Mouse (Mus musculus): ENCODE data around the gene Polr3h. TPM values are rescaled to one million over a fixed set of nuclear protein-coding genes. Genes with fewer than 3 reads are reported as not detected.

The Polr3h gene
- polyA plus RNA-seq, 1 experiment from 2014 or later, result 157 TPM

DNA sequence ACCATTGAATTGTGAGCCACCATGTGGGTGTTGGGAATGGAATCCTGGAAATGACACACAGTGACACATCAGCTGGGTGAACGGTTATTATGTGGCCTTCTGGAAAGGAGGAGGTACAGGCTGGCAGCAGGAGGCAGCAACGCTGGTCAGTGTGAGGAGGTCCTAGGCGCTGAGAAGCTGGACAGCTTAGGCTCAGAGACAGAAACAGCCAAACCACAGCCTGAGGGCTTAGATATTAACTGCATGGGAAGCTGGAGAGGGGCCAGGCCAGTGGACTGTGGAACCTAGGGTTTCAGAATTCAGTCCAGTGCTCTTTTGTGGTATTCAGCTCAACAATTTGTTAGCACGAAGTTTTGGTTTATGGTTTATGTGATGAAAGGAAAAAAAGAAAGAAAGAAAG, 1.7 kb upstream of the Polr3h start:
- Histone ChIP-seq H3K27me3 (ENCODE audit: control insufficient read depth, insufficient read depth, low read length) (no peaks in the 10 kb centered on the region), H3K27ac (ENCODE audit: low read length) (peak overlapping the region; percentile 18; the same call in 1 of the 2 replicates), H3K4me2 (ENCODE audit: low read depth, low read length) (no peak overlapping the region), H3K4me3 (ENCODE audit: low read length) (no peak overlapping the region), H3K4me1 (ENCODE audit: control insufficient read depth, insufficient read depth, low read length) (peaks cover 15% of the 10 kb centered on the region), H3K36me3 (ENCODE audit: control insufficient read depth, insufficient read depth) (no peaks in the 10 kb centered on the region), H3K9ac (ENCODE audit: low read length) (no peak overlapping the region), H3K9me3 (replicated peaks; ENCODE audit: control insufficient read depth, low read length) (no peaks in the 10 kb centered on the region)
- WGBS, result 39% methylated on average over 4 of the region's 4 CpGs
- no peak for ATAC-seq (replicated peaks; ENCODE audit: extremely low read depth, insufficient read depth, low FRiP score)

DNA sequence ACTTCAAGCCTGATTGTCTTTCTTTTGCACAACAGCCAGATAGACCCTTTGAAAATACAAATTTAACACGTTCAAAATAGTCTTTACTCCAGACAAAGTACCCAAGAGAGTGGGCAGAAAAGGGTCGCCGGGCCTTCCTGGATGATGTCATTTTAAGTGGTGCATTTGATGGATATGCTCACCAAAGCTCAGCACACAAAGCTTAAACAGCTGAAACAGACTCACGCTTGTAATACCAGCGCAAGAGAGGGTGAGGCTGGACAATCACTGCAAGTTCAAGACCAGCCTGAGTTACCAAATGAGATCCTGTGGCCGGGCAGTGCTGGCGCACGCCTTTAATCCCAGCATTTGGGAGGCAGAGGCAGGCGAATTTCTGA, 394 bp upstream of the Polr3h start:
- no peak overlapping the region for H3K9ac ChIP-seq (ENCODE audit: low read length)
- no peaks in the 10 kb centered on the region for H3K36me3 ChIP-seq (ENCODE audit: control insufficient read depth, insufficient read depth)
- H3K27me3 ChIP-seq (ENCODE audit: control insufficient read depth, insufficient read depth, low read length), result no peaks in the 10 kb centered on the region
- H3K4me1 ChIP-seq (ENCODE audit: control insufficient read depth, insufficient read depth, low read length), result peaks cover 15% of the 10 kb centered on the region
- 34% methylated on average over 9 of the region's 9 CpGs for WGBS
- peak overlapping the region; percentile 96 for H3K4me2 ChIP-seq (ENCODE audit: low read depth, low read length)
- peak; percentile 3; the same call in 1 of the 2 replicates for ATAC-seq (replicated peaks; ENCODE audit: extremely low read depth, insufficient read depth, low FRiP score)
- no peak overlapping the region for H3K27ac ChIP-seq (ENCODE audit: low read length)
- H3K4me3 ChIP-seq (ENCODE audit: low read length), result peak overlapping the region; percentile 26
- no peaks in the 10 kb centered on the region for H3K9me3 ChIP-seq (replicated peaks; ENCODE audit: control insufficient read depth, low read length)

DNA sequence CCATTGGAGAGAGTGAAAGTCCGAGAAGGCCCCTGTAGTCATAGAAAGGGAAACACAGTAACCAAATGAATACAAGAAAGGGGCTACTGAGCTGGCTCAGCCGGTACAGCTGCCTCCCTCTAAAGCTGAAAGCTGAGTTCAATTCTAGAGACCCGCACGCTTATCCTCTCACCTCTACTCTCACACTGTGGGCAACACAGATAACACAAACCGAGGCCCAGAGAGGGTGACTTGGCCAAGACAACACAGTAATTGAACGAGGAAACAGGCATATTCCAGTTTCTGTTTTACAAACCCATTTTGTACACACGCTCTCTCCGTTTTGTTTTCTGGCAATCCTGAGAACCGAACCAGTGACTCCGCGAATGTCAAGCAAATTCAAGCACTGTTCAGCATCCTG, 1.1 kb downstream of the Polr3h start:
- Histone ChIP-seq H3K4me1 (ENCODE audit: control insufficient read depth, insufficient read depth, low read length) (peaks cover 15% of the 10 kb centered on the region), H3K27me3 (ENCODE audit: control insufficient read depth, insufficient read depth, low read length) (no peaks in the 10 kb centered on the region), H3K36me3 (ENCODE audit: control insufficient read depth, insufficient read depth) (no peaks in the 10 kb centered on the region), H3K27ac (ENCODE audit: low read length) (no peak overlapping the region), H3K9ac (ENCODE audit: low read length) (peak overlapping the region; percentile 71), H3K4me3 (ENCODE audit: low read length) (peak overlapping the region; percentile 63), H3K9me3 (replicated peaks; ENCODE audit: control insufficient read depth, low read length) (no peaks in the 10 kb centered on the region), H3K4me2 (ENCODE audit: low read depth, low read length) (peak overlapping the region; percentile 96)
- WGBS, result 84% methylated on average over 11 of the region's 11 CpGs
- ATAC-seq (replicated peaks; ENCODE audit: extremely low read depth, insufficient read depth, low FRiP score), result no peak

DNA sequence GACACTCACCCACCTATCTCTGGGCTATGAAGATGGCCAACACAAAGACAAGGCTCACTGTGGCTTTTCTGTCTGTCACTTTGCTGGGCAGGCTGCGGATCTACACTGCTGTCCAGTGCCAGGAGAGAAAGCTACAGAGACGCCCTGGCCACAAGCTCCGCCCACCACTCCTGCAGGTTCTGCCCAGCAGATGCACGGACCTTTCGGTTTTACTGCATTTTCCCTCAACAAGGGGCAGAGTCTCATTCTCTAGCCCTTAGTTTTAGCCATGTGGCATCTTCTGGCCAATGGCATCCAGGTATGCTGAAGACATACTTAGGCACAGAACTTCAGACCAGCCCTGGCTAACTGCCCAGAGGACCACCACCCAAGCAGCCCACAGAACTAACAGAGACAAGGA, 4.8 kb downstream of the Polr3h start:
- Histone ChIP-seq H3K36me3 (ENCODE audit: control insufficient read depth, insufficient read depth) (no peaks in the 10 kb centered on the region), H3K4me2 (ENCODE audit: low read depth, low read length) (no peak overlapping the region)
- 70% methylated on average over 5 of the region's 5 CpGs for WGBS

DNA sequence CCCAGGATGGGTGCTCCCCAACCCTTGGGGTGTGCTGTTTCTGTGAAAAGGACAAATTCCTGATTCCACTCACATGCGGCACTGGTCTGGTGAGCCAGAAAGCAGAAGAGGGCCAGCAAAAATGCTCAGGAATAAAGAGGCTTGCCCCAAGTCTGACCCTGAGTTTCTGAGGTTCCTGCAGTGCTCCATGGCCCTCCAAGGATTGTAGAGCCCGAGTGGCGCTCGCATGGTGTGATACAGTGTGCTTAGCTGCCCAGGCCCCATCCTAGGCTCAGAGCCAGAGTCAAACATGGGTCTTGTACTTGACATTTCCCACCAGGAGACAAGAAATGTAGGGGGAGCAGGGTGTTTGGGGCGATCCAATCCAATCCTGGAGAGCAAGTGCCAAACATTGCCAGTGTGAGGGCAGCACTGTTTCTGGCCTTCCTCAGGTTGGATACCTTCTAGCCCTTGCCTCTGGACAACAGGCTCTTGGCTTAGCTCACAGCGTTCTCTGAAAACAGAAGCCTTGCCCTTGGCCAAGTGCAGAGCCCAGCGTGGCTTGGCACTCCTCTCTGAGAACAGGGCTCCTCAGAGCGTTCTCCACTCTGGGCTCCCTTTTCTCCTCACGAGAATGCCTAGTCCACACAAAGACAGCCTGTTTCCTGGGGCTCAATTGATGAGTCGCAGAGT, 5.4 kb downstream of the Polr3h start:
- no peaks in the 10 kb centered on the region for H3K9me3 ChIP-seq (replicated peaks; ENCODE audit: control insufficient read depth, low read length)
- no peak for ATAC-seq (replicated peaks; ENCODE audit: extremely low read depth, insufficient read depth, low FRiP score)
- H3K4me2 ChIP-seq (ENCODE audit: low read depth, low read length), result no peak overlapping the region
- H3K4me1 ChIP-seq (ENCODE audit: control insufficient read depth, insufficient read depth, low read length), result peaks cover 9% of the 10 kb centered on the region
- 77% methylated on average over 10 of the region's 10 CpGs for WGBS
- H3K27ac ChIP-seq (ENCODE audit: low read length), result no peak overlapping the region
- peaks cover 3% of the 10 kb centered on the region for H3K36me3 ChIP-seq (ENCODE audit: control insufficient read depth, insufficient read depth)
- no peak overlapping the region for H3K9ac ChIP-seq (ENCODE audit: low read length)
- H3K27me3 ChIP-seq (ENCODE audit: control insufficient read depth, insufficient read depth, low read length), result no peaks in the 10 kb centered on the region
- no peak overlapping the region for H3K4me3 ChIP-seq (ENCODE audit: low read length)

More for the DNA sequence above, 4.8 kb downstream of the Polr3h start:
- no peaks in the 10 kb centered on the region for H3K27me3 ChIP-seq (ENCODE audit: control insufficient read depth, insufficient read depth, low read length)
- H3K27ac ChIP-seq (ENCODE audit: low read length), result no peak overlapping the region
- no peak overlapping the region for H3K9ac ChIP-seq (ENCODE audit: low read length)
- no peak for ATAC-seq (replicated peaks; ENCODE audit: extremely low read depth, insufficient read depth, low FRiP score)
- no peaks in the 10 kb centered on the region for H3K9me3 ChIP-seq (replicated peaks; ENCODE audit: control insufficient read depth, low read length)
- peaks cover 9% of the 10 kb centered on the region for H3K4me1 ChIP-seq (ENCODE audit: control insufficient read depth, insufficient read depth, low read length)
- no peak overlapping the region for H3K4me3 ChIP-seq (ENCODE audit: low read length)

DNA sequence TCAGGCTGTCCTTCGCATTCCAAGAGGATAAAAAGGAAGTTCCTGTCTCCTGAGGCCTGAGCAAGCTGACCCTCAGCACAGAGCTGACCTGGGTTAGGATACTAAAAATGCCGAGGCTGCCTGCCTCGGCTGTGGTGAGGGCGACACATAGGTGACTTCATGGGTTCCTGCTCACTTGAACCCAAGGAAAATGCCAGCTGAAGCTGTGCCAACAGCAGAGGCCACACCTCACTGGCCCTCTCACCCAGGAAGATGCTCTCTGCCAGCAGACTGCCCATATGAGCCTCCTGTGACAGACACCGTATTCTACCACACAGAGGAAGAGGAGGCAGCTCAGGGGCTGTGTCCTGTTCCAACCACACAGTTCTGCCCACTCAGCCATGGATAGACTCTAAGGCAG, 7.0 kb downstream of the Polr3h start:
- H3K4me1 ChIP-seq (ENCODE audit: control insufficient read depth, insufficient read depth, low read length), result no peaks in the 10 kb centered on the region
- no peak for ATAC-seq (replicated peaks; ENCODE audit: extremely low read depth, insufficient read depth, low FRiP score)
- H3K4me3 ChIP-seq (ENCODE audit: low read length), result no peak overlapping the region
- H3K27ac ChIP-seq (ENCODE audit: low read length), result no peak overlapping the region
- H3K36me3 ChIP-seq (ENCODE audit: control insufficient read depth, insufficient read depth), result peaks cover 10% of the 10 kb centered on the region
- no peak overlapping the region for H3K4me2 ChIP-seq (ENCODE audit: low read depth, low read length)
- 73% methylated on average over 5 of the region's 5 CpGs for WGBS
- no peaks in the 10 kb centered on the region for H3K9me3 ChIP-seq (replicated peaks; ENCODE audit: control insufficient read depth, low read length)
- H3K27me3 ChIP-seq (ENCODE audit: control insufficient read depth, insufficient read depth, low read length), result no peaks in the 10 kb centered on the region
- no peak overlapping the region for H3K9ac ChIP-seq (ENCODE audit: low read length)

DNA sequence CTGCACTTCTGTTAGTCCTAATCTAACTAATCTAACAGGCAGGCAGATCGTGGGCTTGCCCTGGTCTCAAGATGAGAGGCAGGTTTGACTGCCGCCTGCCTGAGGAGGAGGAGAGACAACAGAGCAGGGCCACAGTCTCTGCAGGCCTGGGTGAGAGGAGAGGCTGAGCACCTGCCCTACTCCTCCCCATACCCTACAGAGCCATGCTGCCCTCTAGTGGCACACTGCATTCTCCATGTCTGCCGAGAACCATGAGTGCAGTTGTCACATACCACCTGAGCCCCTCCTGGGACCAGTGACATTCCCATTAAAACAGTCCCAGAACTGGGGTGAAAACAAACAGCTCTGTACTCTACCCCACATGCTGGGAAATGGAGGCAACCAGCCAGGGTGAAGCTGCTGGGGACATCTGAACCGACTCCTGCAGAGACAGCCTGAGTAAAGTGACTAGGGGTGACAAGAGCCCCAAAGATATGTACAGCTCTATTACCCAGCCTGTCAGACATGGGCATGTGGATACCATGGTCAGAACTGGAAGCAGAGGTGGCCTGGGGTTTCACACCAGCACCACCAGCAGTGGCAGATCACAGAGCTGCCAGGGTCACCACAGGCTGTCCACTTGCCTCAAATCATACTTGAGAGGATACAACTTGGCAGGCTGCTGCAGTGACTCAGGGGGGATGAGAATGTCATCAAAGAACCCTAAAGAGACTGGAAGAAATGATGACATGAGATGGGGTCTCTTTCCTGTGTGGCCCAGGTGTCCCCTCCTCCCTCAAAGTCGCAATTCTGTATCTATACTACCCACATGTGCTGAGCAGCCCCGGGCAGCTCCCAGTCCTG, 8.2 kb downstream of the Polr3h start:
- Histone ChIP-seq H3K4me3 (ENCODE audit: low read length) (no peak overlapping the region), H3K27me3 (ENCODE audit: control insufficient read depth, insufficient read depth, low read length) (no peaks in the 10 kb centered on the region), H3K4me1 (ENCODE audit: control insufficient read depth, insufficient read depth, low read length) (no peaks in the 10 kb centered on the region), H3K36me3 (ENCODE audit: control insufficient read depth, insufficient read depth) (peaks cover 22% of the 10 kb centered on the region), H3K4me2 (ENCODE audit: low read depth, low read length) (no peak overlapping the region), H3K9ac (ENCODE audit: low read length) (no peak overlapping the region; the same call in 1 of the 2 replicates), H3K27ac (ENCODE audit: low read length) (no peak overlapping the region), H3K9me3 (replicated peaks; ENCODE audit: control insufficient read depth, low read length) (no peaks in the 10 kb centered on the region)
- WGBS, result 59% methylated on average over 6 of the region's 6 CpGs
- ATAC-seq (replicated peaks; ENCODE audit: extremely low read depth, insufficient read depth, low FRiP score), result peak; percentile 72

DNA sequence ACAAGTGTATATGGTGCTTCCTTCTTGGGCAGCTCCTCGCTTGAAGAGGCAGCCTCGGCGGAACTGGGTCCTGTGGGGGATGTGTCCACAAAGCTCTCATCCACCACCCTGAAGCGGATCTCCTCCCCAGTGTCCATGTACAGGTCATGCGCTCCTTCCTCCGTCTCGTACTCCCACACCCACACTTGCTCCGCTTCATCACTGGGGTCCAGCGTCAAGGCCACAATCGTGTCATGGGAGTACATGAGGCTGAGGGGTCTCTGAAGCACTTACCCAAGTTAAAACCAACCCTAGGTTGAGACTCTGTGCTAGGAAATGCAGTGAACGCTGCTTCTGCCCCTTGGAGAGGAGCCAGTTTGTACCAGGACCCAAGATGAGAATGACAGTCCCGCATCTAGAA, 8.8 kb downstream of the Polr3h start:
- Histone ChIP-seq H3K9ac (ENCODE audit: low read length) (no peak overlapping the region), H3K4me1 (ENCODE audit: control insufficient read depth, insufficient read depth, low read length) (no peaks in the 10 kb centered on the region), H3K9me3 (replicated peaks; ENCODE audit: control insufficient read depth, low read length) (no peaks in the 10 kb centered on the region), H3K27ac (ENCODE audit: low read length) (no peak overlapping the region), H3K36me3 (ENCODE audit: control insufficient read depth, insufficient read depth) (peaks cover 29% of the 10 kb centered on the region), H3K27me3 (ENCODE audit: control insufficient read depth, insufficient read depth, low read length) (no peaks in the 10 kb centered on the region), H3K4me3 (ENCODE audit: low read length) (no peak overlapping the region), H3K4me2 (ENCODE audit: low read depth, low read length) (no peak overlapping the region)
- WGBS, result 83% methylated on average over 12 of the region's 12 CpGs
- no peak for ATAC-seq (replicated peaks; ENCODE audit: extremely low read depth, insufficient read depth, low FRiP score)

DNA sequence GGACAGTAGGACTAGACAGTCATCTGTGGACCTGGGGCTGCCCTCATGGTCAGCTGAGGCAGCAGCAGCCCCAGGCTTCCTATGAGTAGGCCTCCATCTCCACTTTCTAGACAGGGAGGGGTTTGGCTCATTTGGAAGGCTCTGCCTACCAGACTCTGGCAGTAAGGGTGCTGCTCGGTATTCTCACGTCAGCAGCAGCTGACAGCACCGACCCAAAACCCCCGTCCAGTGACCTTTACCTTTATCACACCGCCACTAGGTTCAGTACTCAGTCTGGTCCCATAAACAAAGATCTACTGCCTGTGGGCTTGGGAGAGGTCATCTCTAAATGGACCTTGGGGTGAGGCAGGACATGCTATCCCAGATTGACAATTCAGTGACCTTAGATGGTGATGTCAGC, 10.4 kb downstream of the Polr3h start:
- Histone ChIP-seq H3K9ac (ENCODE audit: low read length) (no peak overlapping the region), H3K36me3 (ENCODE audit: control insufficient read depth, insufficient read depth) (peaks cover 42% of the 10 kb centered on the region), H3K4me1 (ENCODE audit: control insufficient read depth, insufficient read depth, low read length) (no peaks in the 10 kb centered on the region), H3K27ac (ENCODE audit: low read length) (no peak overlapping the region), H3K4me2 (ENCODE audit: low read depth, low read length) (no peak overlapping the region), H3K4me3 (ENCODE audit: low read length) (no peak overlapping the region), H3K9me3 (replicated peaks; ENCODE audit: control insufficient read depth, low read length) (no peaks in the 10 kb centered on the region), H3K27me3 (ENCODE audit: control insufficient read depth, insufficient read depth, low read length) (no peaks in the 10 kb centered on the region)
- no peak for ATAC-seq (replicated peaks; ENCODE audit: extremely low read depth, insufficient read depth, low FRiP score)
- 62% methylated on average over 5 of the region's 5 CpGs for WGBS

Measured in heart, embryonic 16.5 days (tissue).